In genomic region chr11:85312818-85313217, GRCm38 (mm10) we compare ENCODE assay signal across 8 mouse cellular contexts. TPM values are rescaled to one million over a fixed set of nuclear protein-coding genes. Genes with fewer than 3 reads are reported as not detected.
A peak's percentile ranks its signal among the peaks of the same experiment; 100 is the strongest.
DNase-seq lines count a peak whose midpoint lies in the region; ATAC-seq lines count a peak whose summit lies in the region.

No protein-coding gene starts in this region.

- intact Hi-C loops in heart, postnatal 25 days (cut with DNase I), result loop anchor here (5.0 kb wide), 1 partner anchor 81 kb away; no protein-coding TSS in a partner anchor

- H3K4me2 ChIP-seq in forebrain, embryonic 14.5 days (ENCODE audit: low read length), result peak overlapping the region; percentile 67

- H3K36me3 ChIP-seq in forebrain, embryonic 14.5 days (ENCODE audit: control insufficient read depth, insufficient read depth, low read length), result peaks cover 14% of the 10 kb centered on the region; the same call in 1 of the 2 replicates

- peaks cover 8% of the 10 kb centered on the region for H3K4me1 ChIP-seq in forebrain, embryonic 14.5 days (ENCODE audit: control insufficient read depth, insufficient read depth, low read length)

- ATAC-seq in forebrain, embryonic 14.5 days, result peak; percentile 50; the same call in 1 of the 2 replicates
- ATAC-seq in megakaryocyte-erythroid progenitor cell, adult 5-6 weeks (replicated peaks; ENCODE audit: low FRiP score, low TSS enrichment, poor library complexity, severe bottlenecking), result no peak

- no peaks in the 10 kb centered on the region for H3K27me3 ChIP-seq in forebrain, embryonic 14.5 days (replicated peaks; ENCODE audit: control insufficient read depth, insufficient read depth, low read length)

- 0 out of 2 replicates have a peak overlapping the region, but pooled peaks have one; percentile 21 for H3K27ac ChIP-seq in forebrain, embryonic 14.5 days (ENCODE audit: low read depth, low read length)

- H3K9ac ChIP-seq in forebrain, embryonic 14.5 days (ENCODE audit: low read length), result peak overlapping the region; percentile 86; the same call in 1 of the 2 replicates

- peak overlapping the region; percentile 97 for H3K4me3 ChIP-seq in forebrain, embryonic 14.5 days (ENCODE audit: low read depth, low read length)

- whole genome bisulfite sequencing in forebrain, embryonic 14.5 days, result 26% methylated on average over 2 of the region's 2 CpGs

- DNase-seq in CD4-positive helper T cell, adult 2 months (ENCODE audit: low read depth, low spot score), result peak; percentile 42
- DNase-seq in adrenal gland, postnatal 36 days, result peak; percentile 54 to 68
- peak; percentile 94 for DNase-seq in forebrain, embryonic 14.5 days (ENCODE audit: low spot score)
- peak; percentile 55 for DNase-seq in heart, postnatal 25 days (ENCODE audit: low spot score)
- peak; percentile 77 for DNase-seq in layer of hippocampus, adult 11-12 months (ENCODE audit: low spot score)
- peak; percentile 47 to 71 for DNase-seq in lung, adult 18-20 months
- peak; percentile 52 to 58 for DNase-seq in right cerebral cortex, adult 2 months (ENCODE audit: low spot score in 2 of 2)

- no peaks in the 10 kb centered on the region for H3K9me3 ChIP-seq in forebrain, embryonic 14.5 days (replicated peaks; ENCODE audit: control insufficient read depth, low read length)

RNA-seq across cellular contexts. Expression of gene Ppm1d, which starts 1.8 kb away (rescaled TPM):
- total RNA-seq in adrenal gland, postnatal 36 days (2021), result 10 to 100 TPM; 16.2 to 16.6 TPM
- 24.9 and 25.1 TPM in 2 replicates for polyA plus RNA-seq in forebrain, embryonic 14.5 days (2014; fragmentation: Nextera tagmentation; extraction: Ambion mirVana)
- 10 to 100 TPM in 1 of 2 experiments, 1 to 10 TPM in 1; 9.7 to 10.2 TPM for total RNA-seq in heart, postnatal 25 days (2021)
- total RNA-seq in megakaryocyte-erythroid progenitor cell, adult 5-6 weeks (2014; fragmentation: Nextera tagmentation), result 19.6 and 22.9 TPM in 2 replicates
- total RNA-seq in megakaryocyte-erythroid progenitor cell, adult 5-6 weeks (2017), result 11.2 and 16.0 TPM in 2 replicates

RNA-seq across cellular contexts. Expression of gene Bcas3, which starts 40.1 kb away (rescaled TPM):
- 10 to 100 TPM; 36.4 to 52.8 TPM for total RNA-seq in adrenal gland, postnatal 36 days (2021)
- polyA plus RNA-seq in forebrain, embryonic 14.5 days (2014; fragmentation: Nextera tagmentation; extraction: Ambion mirVana), result 27.5 and 30.5 TPM in 2 replicates
- total RNA-seq in heart, postnatal 25 days (2021), result 10 to 100 TPM; 31.1 to 43.7 TPM
- total RNA-seq in megakaryocyte-erythroid progenitor cell, adult 5-6 weeks (2014; fragmentation: Nextera tagmentation), result 59.0 and 64.0 TPM in 2 replicates
- total RNA-seq in megakaryocyte-erythroid progenitor cell, adult 5-6 weeks (2017), result 22.6 and 23.7 TPM in 2 replicates

Comparison
In these comparisons a context has a peak if more than half of its experiments do, and no peak if none do; other contexts are left out.
1. DNase-seq: peak in every context shown above with its lines; median percentile 94 in forebrain, embryonic 14.5 days; 77 in layer of hippocampus, adult 11-12 months; 61 in adrenal gland, postnatal 36 days; 59 in lung, adult 18-20 months; 55 in heart, postnatal 25 days; 55 in right cerebral cortex, adult 2 months; 42 in CD4-positive helper T cell, adult 2 months.